Mouse (Mus musculus): ENCODE measurements around the gene Xrra1. TPM values are rescaled to one million over a fixed set of nuclear protein-coding genes. Genes with fewer than 3 reads are reported as not detected.

Xrra1 gene
- total and polyA plus RNA-seq, 2 experiments: not detected

- Histone ChIP-seq H3K4me3 (ENCODE audit: insufficient read depth, low read depth, low read length) (no peak overlapping the region), H3K27me3 (ENCODE audit: control insufficient read depth, insufficient read depth, low read length) (no peaks in the 10 kb centered on the region), H3K79me2 (ENCODE audit: control insufficient read depth, insufficient read depth, low read length) (no peaks in the 10 kb centered on the region), H3K27ac (replicated peaks; ENCODE audit: insufficient read depth, low read depth, low read length) (no peak overlapping the region), H3K36me3 (ENCODE audit: control insufficient read depth, insufficient read depth, low read length) (no peaks in the 10 kb centered on the region), H3K4me1 (ENCODE audit: control insufficient read depth, insufficient read depth, low read length) (peaks cover 3% of the 10 kb centered on the region), H3K9ac (ENCODE audit: low read depth, low read length) (no peak overlapping the region)
- no peak for DNase-seq (ENCODE audit: extremely low read depth, low read depth, low spot score)
- no peak for TF ChIP-seq CTCF (IDR thresholded peaks at IDR 0.05; ENCODE audit: low read depth, low read length)
- no peak for TF ChIP-seq POLR2A (IDR thresholded peaks at IDR 0.05; ENCODE audit: extremely low read depth, insufficient read depth, low read length)
- 77% methylated on average over 2 of the region's 2 CpGs for WGBS
Observed at GRCm38 (mm10) chr7:99878254-99878653, 19.3 kb downstream of the Xrra1 start.

GRCm38 (mm10) chr7:99887230-99887735 is 28.4 kb downstream of the Xrra1 start:
- no peak for TF ChIP-seq POLR2A (IDR thresholded peaks at IDR 0.05; ENCODE audit: extremely low read depth, insufficient read depth, low read length)
- no peak for TF ChIP-seq CTCF (IDR thresholded peaks at IDR 0.05; ENCODE audit: low read depth, low read length)
- no peak overlapping the region for H3K4me3 ChIP-seq (ENCODE audit: insufficient read depth, low read depth, low read length)

GRCm38 (mm10) chr7:99887743-99888142 is 28.8 kb downstream of the Xrra1 start:
- no peak overlapping the region for H3K9ac ChIP-seq (ENCODE audit: low read depth, low read length)
- no peak overlapping the region for H3K4me3 ChIP-seq (ENCODE audit: insufficient read depth, low read depth, low read length)
- H3K4me1 ChIP-seq (ENCODE audit: control insufficient read depth, insufficient read depth, low read length): no peaks in the 10 kb centered on the region
- TF ChIP-seq CTCF (IDR thresholded peaks at IDR 0.05; ENCODE audit: low read depth, low read length) (no peak), POLR2A (IDR thresholded peaks at IDR 0.05; ENCODE audit: extremely low read depth, insufficient read depth, low read length) (no peak)
- no peaks in the 10 kb centered on the region for H3K79me2 ChIP-seq (ENCODE audit: control insufficient read depth, insufficient read depth, low read length)
- no peak for DNase-seq (ENCODE audit: extremely low read depth, low read depth, low spot score)
- H3K27me3 ChIP-seq (ENCODE audit: control insufficient read depth, insufficient read depth, low read length): no peaks in the 10 kb centered on the region
- no peaks in the 10 kb centered on the region for H3K36me3 ChIP-seq (ENCODE audit: control insufficient read depth, insufficient read depth, low read length)
- no peak overlapping the region for H3K27ac ChIP-seq (replicated peaks; ENCODE audit: insufficient read depth, low read depth, low read length)

More at GRCm38 (mm10) chr7:99887230-99887735, 28.4 kb downstream of the Xrra1 start:
- H3K79me2 ChIP-seq (ENCODE audit: control insufficient read depth, insufficient read depth, low read length): no peaks in the 10 kb centered on the region
- H3K36me3 ChIP-seq (ENCODE audit: control insufficient read depth, insufficient read depth, low read length): no peaks in the 10 kb centered on the region
- no peak overlapping the region for H3K9ac ChIP-seq (ENCODE audit: low read depth, low read length)
- H3K27ac ChIP-seq (replicated peaks; ENCODE audit: insufficient read depth, low read depth, low read length): no peak overlapping the region
- WGBS: 61% methylated on average over 2 of the region's 2 CpGs
- DNase-seq (ENCODE audit: extremely low read depth, low read depth, low spot score): no peak
- no peaks in the 10 kb centered on the region for H3K4me1 ChIP-seq (ENCODE audit: control insufficient read depth, insufficient read depth, low read length)
- H3K27me3 ChIP-seq (ENCODE audit: control insufficient read depth, insufficient read depth, low read length): no peaks in the 10 kb centered on the region

- no peak overlapping the region for H3K4me3 ChIP-seq (ENCODE audit: insufficient read depth, low read depth, low read length)
- no peaks in the 10 kb centered on the region for H3K27me3 ChIP-seq (ENCODE audit: control insufficient read depth, insufficient read depth, low read length)
- H3K4me1 ChIP-seq (ENCODE audit: control insufficient read depth, insufficient read depth, low read length): no peaks in the 10 kb centered on the region
- DNase-seq (ENCODE audit: extremely low read depth, low read depth, low spot score): no peak
- H3K9ac ChIP-seq (ENCODE audit: low read depth, low read length): no peak overlapping the region
- H3K79me2 ChIP-seq (ENCODE audit: control insufficient read depth, insufficient read depth, low read length): no peaks in the 10 kb centered on the region
- H3K27ac ChIP-seq (replicated peaks; ENCODE audit: insufficient read depth, low read depth, low read length): no peak overlapping the region
- no peak for TF ChIP-seq POLR2A (IDR thresholded peaks at IDR 0.05; ENCODE audit: extremely low read depth, insufficient read depth, low read length)
- TF ChIP-seq CTCF (IDR thresholded peaks at IDR 0.05; ENCODE audit: low read depth, low read length): peak; percentile 48
- H3K36me3 ChIP-seq (ENCODE audit: control insufficient read depth, insufficient read depth, low read length): no peaks in the 10 kb centered on the region
- 55% methylated on average over 10 of the region's 10 CpGs for WGBS
Observed at GRCm38 (mm10) chr7:99889175-99889880, 30.4 kb downstream of the Xrra1 start.

GRCm38 (mm10) chr7:99890168-99890755 is 31.3 kb downstream of the Xrra1 start:
- DNase-seq (ENCODE audit: extremely low read depth, low read depth, low spot score): no peak
- Histone ChIP-seq H3K36me3 (ENCODE audit: control insufficient read depth, insufficient read depth, low read length) (no peaks in the 10 kb centered on the region), H3K27ac (replicated peaks; ENCODE audit: insufficient read depth, low read depth, low read length) (no peak overlapping the region), H3K79me2 (ENCODE audit: control insufficient read depth, insufficient read depth, low read length) (no peaks in the 10 kb centered on the region), H3K9ac (ENCODE audit: low read depth, low read length) (no peak overlapping the region), H3K27me3 (ENCODE audit: control insufficient read depth, insufficient read depth, low read length) (no peaks in the 10 kb centered on the region), H3K4me3 (ENCODE audit: insufficient read depth, low read depth, low read length) (no peak overlapping the region), H3K4me1 (ENCODE audit: control insufficient read depth, insufficient read depth, low read length) (no peaks in the 10 kb centered on the region)
- WGBS: 77% methylated on average over 3 of the region's 3 CpGs
- no peak for TF ChIP-seq CTCF (IDR thresholded peaks at IDR 0.05; ENCODE audit: low read depth, low read length)
- TF ChIP-seq POLR2A (IDR thresholded peaks at IDR 0.05; ENCODE audit: extremely low read depth, insufficient read depth, low read length): no peak

GRCm38 (mm10) chr7:99891471-99891870 is 32.6 kb downstream of the Xrra1 start:
- Histone ChIP-seq H3K36me3 (ENCODE audit: control insufficient read depth, insufficient read depth, low read length) (no peaks in the 10 kb centered on the region), H3K4me3 (ENCODE audit: insufficient read depth, low read depth, low read length) (no peak overlapping the region), H3K27me3 (ENCODE audit: control insufficient read depth, insufficient read depth, low read length) (no peaks in the 10 kb centered on the region), H3K79me2 (ENCODE audit: control insufficient read depth, insufficient read depth, low read length) (no peaks in the 10 kb centered on the region), H3K27ac (replicated peaks; ENCODE audit: insufficient read depth, low read depth, low read length) (no peak overlapping the region), H3K4me1 (ENCODE audit: control insufficient read depth, insufficient read depth, low read length) (no peaks in the 10 kb centered on the region), H3K9ac (ENCODE audit: low read depth, low read length) (no peak overlapping the region)
- TF ChIP-seq POLR2A (IDR thresholded peaks at IDR 0.05; ENCODE audit: extremely low read depth, insufficient read depth, low read length) (no peak), CTCF (IDR thresholded peaks at IDR 0.05; ENCODE audit: low read depth, low read length) (no peak)
- 47% methylated on average over 3 of the region's 3 CpGs for WGBS
- DNase-seq (ENCODE audit: extremely low read depth, low read depth, low spot score): peak; percentile 24

Measured in liver, adult 2 months (tissue).